Mouse (Mus musculus): Measurements from ENCODE around the gene Anapc10. TPM values are rescaled to one million over a fixed set of nuclear protein-coding genes. Genes with fewer than 3 reads are reported as not detected.

Anapc10 gene
- polyA plus RNA-seq, 1 experiment from 2014 or later: 7.7 TPM

DNA sequence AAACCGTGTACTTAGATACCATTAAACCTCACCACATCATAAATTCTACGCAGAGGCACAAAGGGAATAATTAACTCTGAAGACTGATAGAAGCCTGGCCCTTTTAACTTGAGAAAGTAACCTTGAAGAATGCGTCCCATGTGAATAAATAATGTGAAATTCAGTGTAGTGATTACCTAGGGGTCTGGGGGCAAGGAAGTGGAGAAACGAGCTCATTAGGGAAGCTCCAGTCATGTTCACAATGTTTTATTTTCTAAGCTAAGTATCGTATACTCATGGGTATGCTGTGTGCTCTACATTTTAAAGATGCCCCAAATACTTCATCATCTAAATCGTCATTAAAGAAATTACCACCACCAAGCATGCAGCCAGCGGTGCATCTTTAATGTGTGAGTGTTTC is 85.1 kb downstream of the Anapc10 start:
- no peak for ATAC-seq (ENCODE audit: low read depth)
- no peaks in the 10 kb centered on the region for H3K27me3 ChIP-seq (ENCODE audit: control insufficient read depth, insufficient read depth, low read depth, low read length)
- H3K4me2 ChIP-seq (ENCODE audit: low read depth, low read length): no peak overlapping the region
- no peak overlapping the region for H3K4me3 ChIP-seq (ENCODE audit: low read depth, low read length)
- no peaks in the 10 kb centered on the region for H3K9me3 ChIP-seq (replicated peaks; ENCODE audit: control insufficient read depth, low read length)
- H3K36me3 ChIP-seq (ENCODE audit: control insufficient read depth, insufficient read depth): no peaks in the 10 kb centered on the region
- no peaks in the 10 kb centered on the region for H3K4me1 ChIP-seq (ENCODE audit: control insufficient read depth, low read depth, low read length)
- H3K27ac ChIP-seq (ENCODE audit: low read length): no peak overlapping the region
- H3K9ac ChIP-seq (ENCODE audit: low read depth, low read length): no peak overlapping the region
- 66% methylated on average over 7 of the region's 7 CpGs for WGBS (ENCODE audit: insufficient replicate concordance)

GRCm38 (mm10) chr8:79804499-79804898 is 92.9 kb downstream of the Anapc10 start:
- Histone ChIP-seq H3K9ac (ENCODE audit: low read depth, low read length) (no peak overlapping the region), H3K27ac (ENCODE audit: low read length) (no peak overlapping the region), H3K27me3 (ENCODE audit: control insufficient read depth, insufficient read depth, low read depth, low read length) (no peaks in the 10 kb centered on the region), H3K4me1 (ENCODE audit: control insufficient read depth, low read depth, low read length) (no peaks in the 10 kb centered on the region), H3K4me2 (ENCODE audit: low read depth, low read length) (no peak overlapping the region), H3K36me3 (ENCODE audit: control insufficient read depth, insufficient read depth) (no peaks in the 10 kb centered on the region), H3K4me3 (ENCODE audit: low read depth, low read length) (no peak overlapping the region), H3K9me3 (replicated peaks; ENCODE audit: control insufficient read depth, low read length) (no peaks in the 10 kb centered on the region)
- ATAC-seq (ENCODE audit: low read depth): no peak
- WGBS (ENCODE audit: insufficient replicate concordance): 56% methylated on average over 6 of the region's 6 CpGs

DNA sequence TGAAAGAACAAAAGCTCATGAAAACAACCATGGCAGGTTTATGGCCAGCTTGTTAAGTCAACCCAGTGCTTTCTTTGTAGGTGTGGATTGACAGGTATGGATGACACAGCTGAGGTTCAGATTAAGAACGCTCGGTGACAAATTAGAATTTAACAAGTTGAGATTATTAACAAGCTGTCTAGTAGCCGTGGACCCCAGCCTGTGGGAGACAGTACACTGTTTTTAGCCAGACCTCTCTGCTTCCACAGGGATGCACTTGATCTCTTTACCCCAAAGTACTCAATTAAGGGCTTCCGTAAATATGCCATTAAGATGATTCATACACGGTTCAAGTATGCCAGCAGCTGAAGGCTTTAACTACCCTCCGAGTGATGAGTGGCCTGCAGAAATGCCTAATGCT is 95.4 kb downstream of the Anapc10 start:
- H3K4me2 ChIP-seq (ENCODE audit: low read depth, low read length): no peak overlapping the region
- no peaks in the 10 kb centered on the region for H3K36me3 ChIP-seq (ENCODE audit: control insufficient read depth, insufficient read depth)
- H3K4me1 ChIP-seq (ENCODE audit: control insufficient read depth, low read depth, low read length): no peaks in the 10 kb centered on the region
- H3K9ac ChIP-seq (ENCODE audit: low read depth, low read length): no peak overlapping the region
- ATAC-seq (ENCODE audit: low read depth): no peak
- H3K4me3 ChIP-seq (ENCODE audit: low read depth, low read length): no peak overlapping the region
- H3K27ac ChIP-seq (ENCODE audit: low read length): no peak overlapping the region
- H3K9me3 ChIP-seq (replicated peaks; ENCODE audit: control insufficient read depth, low read length): no peaks in the 10 kb centered on the region
- no peaks in the 10 kb centered on the region for H3K27me3 ChIP-seq (ENCODE audit: control insufficient read depth, insufficient read depth, low read depth, low read length)
- WGBS (ENCODE audit: insufficient replicate concordance): 58% methylated on average over 6 of the region's 6 CpGs

- Histone ChIP-seq H3K4me2 (ENCODE audit: low read depth, low read length) (no peak overlapping the region), H3K36me3 (ENCODE audit: control insufficient read depth, insufficient read depth) (no peaks in the 10 kb centered on the region), H3K4me1 (ENCODE audit: control insufficient read depth, low read depth, low read length) (no peaks in the 10 kb centered on the region), H3K27me3 (ENCODE audit: control insufficient read depth, insufficient read depth, low read depth, low read length) (no peaks in the 10 kb centered on the region), H3K9me3 (replicated peaks; ENCODE audit: control insufficient read depth, low read length) (no peaks in the 10 kb centered on the region), H3K27ac (ENCODE audit: low read length) (no peak overlapping the region), H3K4me3 (ENCODE audit: low read depth, low read length) (no peak overlapping the region), H3K9ac (ENCODE audit: low read depth, low read length) (no peak overlapping the region)
- WGBS (ENCODE audit: insufficient replicate concordance): 69% methylated on average over 5 of the region's 5 CpGs
- ATAC-seq (ENCODE audit: low read depth): no peak
These were observed 114.9 kb downstream of the Anapc10 start for GRCm38 (mm10) chr8:79826534-79826933.

Other genes starting within 250 kb of the Anapc10 start
- 5.4 and 5.6 TPM in 2 replicates for gene Otud4, start 72.2 kb upstream of the Anapc10 start, polyA plus RNA-seq (2015; fragmentation: Nextera tagmentation; extraction: Ambion mirVana)
- gene Abce1, start 80 bp upstream of the Anapc10 start, polyA plus RNA-seq (2015; fragmentation: Nextera tagmentation; extraction: Ambion mirVana): 47.9 and 51.4 TPM in 2 replicates

Measured in liver, embryonic 16.5 days (tissue).